Mouse (Mus musculus): ENCODE results near the gene Cdk6. TPM values are rescaled to one million over a fixed set of nuclear protein-coding genes. Genes with fewer than 3 reads are reported as not detected.
A peak's percentile ranks its signal among the peaks of the same experiment; 100 is the strongest.
"Not testable (repeated sequence)": the region's sequence is repeated elsewhere in the genome, so short reads cannot be mapped to it uniquely, and the experiment has no call there.

Gene Cdk6
- polyA plus RNA-seq, 1 experiment = 13.4 TPM

GRCm38 (mm10) chr5:3405102-3405501, 63.8 kb downstream of the Cdk6 start:
- no peak overlapping the region for H3K4me3 ChIP-seq (replicated peaks; ENCODE audit: extremely low read depth, low read depth, low read length)
- H3K4me1 ChIP-seq (ENCODE audit: control insufficient read depth, insufficient read depth, low read length) = no peaks in the 10 kb centered on the region; the same call in none of the 2 replicates
- WGBS = 35% methylated on average over 6 of the region's 6 CpGs
- no peak for DNase-seq
- TF ChIP-seq POLR2A (IDR thresholded peaks at IDR 0.05; ENCODE audit: borderline replicate concordance, extremely low read depth, low read depth, low read length) (no peak), CTCF (IDR thresholded peaks at IDR 0.05; ENCODE audit: insufficient read depth, low read length) (no peak)

- Histone ChIP-seq H3K4me3 (replicated peaks; ENCODE audit: extremely low read depth, low read depth, low read length) (no peak overlapping the region), H3K4me1 (ENCODE audit: control insufficient read depth, insufficient read depth, low read length) (no peaks in the 10 kb centered on the region; the same call in none of the 2 replicates)
- WGBS = 85% methylated on average over 6 of the region's 6 CpGs
- TF ChIP-seq CTCF (IDR thresholded peaks at IDR 0.05; ENCODE audit: insufficient read depth, low read length) (no peak), POLR2A (IDR thresholded peaks at IDR 0.05; ENCODE audit: borderline replicate concordance, extremely low read depth, low read depth, low read length) (no peak)
- no peak for DNase-seq
Observed at GRCm38 (mm10) chr5:3405503-3405902, 64.2 kb downstream of the Cdk6 start.

DNA sequence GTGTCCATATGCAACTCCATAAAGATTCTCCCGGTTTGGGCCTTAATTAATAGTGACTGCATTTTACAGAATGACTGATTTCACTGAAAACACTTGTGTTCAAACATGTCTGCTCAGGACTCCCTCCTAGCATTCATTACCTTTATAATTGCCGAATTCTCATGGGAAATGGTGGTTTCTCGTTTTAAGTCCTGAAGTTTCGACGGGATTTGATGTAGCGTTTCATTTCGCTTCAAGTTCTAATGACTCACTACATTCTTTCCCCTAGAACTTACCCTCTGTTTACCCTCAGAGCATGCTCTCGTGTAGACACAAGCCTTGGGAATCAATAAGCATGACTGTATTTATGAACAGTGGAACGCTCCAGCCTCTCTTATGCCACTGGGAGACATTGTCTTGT, 66.6 kb downstream of the Cdk6 start:
- no peak for TF ChIP-seq CTCF (IDR thresholded peaks at IDR 0.05; ENCODE audit: insufficient read depth, low read length)
- no peak for TF ChIP-seq POLR2A (IDR thresholded peaks at IDR 0.05; ENCODE audit: borderline replicate concordance, extremely low read depth, low read depth, low read length)
- DNase-seq = no peak
- Histone ChIP-seq H3K4me1 (ENCODE audit: control insufficient read depth, insufficient read depth, low read length) (no peaks in the 10 kb centered on the region; the same call in none of the 2 replicates), H3K4me3 (replicated peaks; ENCODE audit: extremely low read depth, low read depth, low read length) (no peak overlapping the region)
- WGBS = 83% methylated on average over 9 of the region's 9 CpGs

DNA sequence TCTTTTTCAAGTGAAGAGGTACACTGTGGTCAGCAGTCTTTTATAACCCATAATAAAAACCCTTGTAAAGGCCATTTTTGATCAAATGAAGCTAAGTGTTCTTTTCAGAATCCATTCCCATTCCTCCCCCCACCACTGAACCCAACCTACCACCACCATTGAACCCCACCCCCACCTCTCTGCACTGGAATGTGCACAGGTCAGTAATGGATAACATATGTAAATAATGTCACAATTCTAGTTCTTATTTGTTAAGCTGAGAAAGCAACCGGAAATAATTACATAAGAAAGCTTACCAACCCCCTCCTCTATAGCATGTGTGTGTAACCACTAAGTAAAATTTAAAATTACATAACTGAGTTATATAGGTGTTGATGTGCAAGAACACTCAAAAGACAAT, 76.9 kb downstream of the Cdk6 start:
- H3K4me3 ChIP-seq (replicated peaks; ENCODE audit: extremely low read depth, low read depth, low read length); H3K4me1 ChIP-seq (ENCODE audit: control insufficient read depth, insufficient read depth, low read length); DNase-seq: not testable (repeated sequence)
- 60% methylated on average over 1 of the region's 1 CpGs for WGBS

GRCm38 (mm10) chr5:3420094-3420831, 79.0 kb downstream of the Cdk6 start:
- no peak for DNase-seq
- TF ChIP-seq CTCF (IDR thresholded peaks at IDR 0.05; ENCODE audit: insufficient read depth, low read length) (no peak), POLR2A (IDR thresholded peaks at IDR 0.05; ENCODE audit: borderline replicate concordance, extremely low read depth, low read depth, low read length) (no peak)
- 36% methylated on average over 10 of the region's 10 CpGs for whole genome bisulfite sequencing
- Histone ChIP-seq H3K4me3 (replicated peaks; ENCODE audit: extremely low read depth, low read depth, low read length) (no peak overlapping the region), H3K4me1 (ENCODE audit: control insufficient read depth, insufficient read depth, low read length) (peaks cover 2% of the 10 kb centered on the region; the same call in 1 of the 2 replicates)

DNA sequence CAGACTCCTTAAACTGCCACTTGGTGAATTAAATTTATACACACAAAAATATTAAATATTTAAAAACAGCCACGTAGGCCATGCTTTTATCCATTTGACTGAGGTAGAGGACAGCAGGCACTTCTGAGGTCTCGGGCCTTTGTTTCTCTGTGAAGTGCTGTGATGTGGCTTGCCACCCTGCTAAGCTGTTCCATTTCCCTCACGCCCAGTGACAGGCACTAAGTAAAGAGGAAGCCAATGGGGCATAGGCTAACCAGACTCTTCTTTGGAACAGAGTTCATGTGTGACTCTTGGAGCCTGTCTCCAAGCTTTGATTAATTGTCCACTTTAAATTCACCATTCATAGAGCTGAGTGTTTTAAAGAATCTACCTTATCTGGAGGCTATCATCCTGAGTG, 79.5 kb downstream of the Cdk6 start:
- Histone ChIP-seq H3K4me3 (replicated peaks; ENCODE audit: extremely low read depth, low read depth, low read length) (no peak overlapping the region), H3K4me1 (ENCODE audit: control insufficient read depth, insufficient read depth, low read length) (peaks cover 2% of the 10 kb centered on the region; the same call in 1 of the 2 replicates)
- WGBS = 59% methylated on average over 3 of the region's 3 CpGs
- no peak for DNase-seq
- TF ChIP-seq POLR2A (IDR thresholded peaks at IDR 0.05; ENCODE audit: borderline replicate concordance, extremely low read depth, low read depth, low read length) = no peak
- no peak for TF ChIP-seq CTCF (IDR thresholded peaks at IDR 0.05; ENCODE audit: insufficient read depth, low read length)

- WGBS = 40% methylated on average over 20 of the region's 20 CpGs
- not testable (repeated sequence) for H3K4me1 ChIP-seq (ENCODE audit: control insufficient read depth, insufficient read depth, low read length); H3K4me3 ChIP-seq (replicated peaks; ENCODE audit: extremely low read depth, low read depth, low read length)
- DNase-seq = peak; percentile 12
Observed at GRCm38 (mm10) chr5:3433131-3433700, 91.9 kb downstream of the Cdk6 start.

DNA sequence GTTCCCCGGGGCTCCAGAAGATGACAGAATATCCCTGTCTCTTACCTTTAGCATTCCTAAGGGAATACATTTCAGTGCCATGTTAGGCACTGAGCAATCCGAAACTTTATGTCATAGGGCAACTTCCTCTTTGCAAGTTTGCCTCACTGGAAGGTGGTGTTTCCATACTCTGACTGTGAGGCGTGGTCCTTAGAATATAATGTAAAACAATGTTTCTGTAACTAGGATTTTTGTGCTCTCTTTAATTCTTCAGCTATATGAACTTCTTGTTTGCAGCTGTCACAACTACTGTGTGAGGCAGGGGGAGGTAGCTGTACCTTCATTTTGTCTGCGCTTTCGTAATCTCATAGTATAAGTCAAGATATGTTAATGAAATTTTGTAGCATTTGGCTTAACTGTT, 92.8 kb downstream of the Cdk6 start:
- 87% methylated on average over 5 of the region's 5 CpGs for WGBS
- H3K4me3 ChIP-seq (replicated peaks; ENCODE audit: extremely low read depth, low read depth, low read length); DNase-seq; H3K4me1 ChIP-seq (ENCODE audit: control insufficient read depth, insufficient read depth, low read length): not testable (repeated sequence)

- DNase-seq; H3K4me3 ChIP-seq (replicated peaks; ENCODE audit: extremely low read depth, low read depth, low read length); H3K4me1 ChIP-seq (ENCODE audit: control insufficient read depth, insufficient read depth, low read length): not testable (repeated sequence)
- WGBS = 72% methylated on average over 9 of the region's 9 CpGs
Observed at GRCm38 (mm10) chr5:3438453-3439003, 97.2 kb downstream of the Cdk6 start.

- H3K4me1 ChIP-seq (ENCODE audit: control insufficient read depth, insufficient read depth, low read length); H3K4me3 ChIP-seq (replicated peaks; ENCODE audit: extremely low read depth, low read depth, low read length); DNase-seq: not testable (repeated sequence)
- 56% methylated on average over 6 of the region's 6 CpGs for WGBS
Observed at GRCm38 (mm10) chr5:3439386-3439785, 98.1 kb downstream of the Cdk6 start.

DNA sequence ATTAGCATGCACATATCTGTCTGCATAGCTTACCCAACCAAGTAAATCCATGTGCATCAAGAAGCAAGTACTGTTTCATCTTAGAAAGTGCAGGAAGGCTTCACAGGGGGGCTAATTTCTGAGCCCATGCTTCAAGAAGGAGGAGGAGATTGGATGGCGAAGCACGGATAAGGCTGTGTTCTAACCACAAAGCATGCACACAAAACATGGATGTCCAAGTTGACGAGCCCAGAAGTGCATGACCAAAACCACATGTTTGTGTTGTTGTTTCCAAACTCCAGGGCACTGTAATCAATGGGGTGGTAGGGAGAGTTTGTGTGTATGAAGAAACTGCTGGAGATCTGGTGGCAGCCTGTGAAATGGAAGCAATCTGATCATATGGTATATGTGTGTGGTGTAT, 101.2 kb downstream of the Cdk6 start:
- WGBS = 91% methylated on average over 3 of the region's 3 CpGs
- H3K4me3 ChIP-seq (replicated peaks; ENCODE audit: extremely low read depth, low read depth, low read length); H3K4me1 ChIP-seq (ENCODE audit: control insufficient read depth, insufficient read depth, low read length); DNase-seq: not testable (repeated sequence)

DNA sequence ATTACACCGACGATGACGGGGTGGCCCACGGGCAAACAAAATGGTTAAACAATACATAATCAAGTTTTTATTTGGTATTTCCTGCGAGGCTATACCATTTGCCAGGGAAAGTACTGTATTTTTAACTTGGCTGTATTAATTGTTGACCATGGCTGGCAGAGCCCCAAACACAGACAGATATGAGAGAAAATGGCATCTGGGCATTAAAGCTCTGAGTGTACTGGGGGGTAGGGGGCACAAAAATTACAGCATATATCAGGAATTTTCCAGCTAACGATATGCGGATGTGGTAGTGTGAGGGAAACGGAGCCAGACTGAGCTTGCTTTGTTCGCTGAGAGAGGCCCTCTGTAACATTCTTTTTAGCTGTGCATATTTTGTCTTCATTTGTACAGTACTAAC, 109.9 kb downstream of the Cdk6 start:
- H3K4me1 ChIP-seq (ENCODE audit: control insufficient read depth, insufficient read depth, low read length); H3K4me3 ChIP-seq (replicated peaks; ENCODE audit: extremely low read depth, low read depth, low read length); DNase-seq: not testable (repeated sequence)
- WGBS = 38% methylated on average over 9 of the region's 9 CpGs

DNA sequence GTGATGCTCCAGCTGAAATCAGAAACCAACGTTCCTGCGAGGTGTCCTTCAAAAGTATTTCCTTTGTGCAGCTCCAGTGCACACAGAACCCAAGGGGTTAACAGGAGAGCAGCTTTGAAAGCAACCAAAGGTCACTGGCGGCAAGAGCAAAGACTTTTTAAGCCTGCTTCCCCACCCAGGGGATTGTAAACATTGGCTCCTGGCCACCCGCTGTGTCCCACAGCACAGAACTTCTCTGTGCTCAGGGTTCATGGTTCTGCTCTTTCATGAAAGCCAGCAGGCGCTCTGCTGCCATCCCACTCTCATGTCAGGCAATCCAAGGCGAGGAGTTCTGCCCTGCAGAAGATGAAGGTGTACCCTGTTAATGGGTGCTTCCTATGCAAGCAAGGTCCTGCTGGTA, 112.7 kb downstream of the Cdk6 start:
- 14% methylated on average over 6 of the region's 6 CpGs for WGBS
- not testable (repeated sequence) for H3K4me3 ChIP-seq (replicated peaks; ENCODE audit: extremely low read depth, low read depth, low read length); DNase-seq; H3K4me1 ChIP-seq (ENCODE audit: control insufficient read depth, insufficient read depth, low read length)
